Mouse (Mus musculus): ENCODE data around the gene Tesmin. TPM values are rescaled to one million over a fixed set of nuclear protein-coding genes. Genes with fewer than 3 reads are reported as not detected.

Tesmin gene
- polyA plus RNA-seq, 1 experiment: 0.15 TPM

- H3K27ac ChIP-seq (ENCODE audit: insufficient read depth, low read length): no peak overlapping the region
- no peak overlapping the region for H3K4me3 ChIP-seq (replicated peaks; ENCODE audit: insufficient read depth, low read depth, low read length)
- H3K27me3 ChIP-seq (ENCODE audit: control insufficient read depth, insufficient read depth, low read length): no peaks in the 10 kb centered on the region
- TF ChIP-seq POLR2A (IDR thresholded peaks at IDR 0.05; ENCODE audit: borderline replicate concordance, insufficient read depth, low read length) (no peak), CTCF (IDR thresholded peaks at IDR 0.05; ENCODE audit: borderline replicate concordance, insufficient read depth, low read depth, low read length) (no peak)
- 88% methylated on average over 4 of the region's 4 CpGs for WGBS
- DNase-seq: no peak
- no peaks in the 10 kb centered on the region for H3K4me1 ChIP-seq (ENCODE audit: control insufficient read depth, insufficient read depth, low read length)
Measured at GRCm38 (mm10) chr19:3400057-3400456, 11.4 kb downstream of the Tesmin start.

GRCm38 (mm10) chr19:3401504-3401903, 12.8 kb downstream of the Tesmin start:
- 0 out of 2 replicates have a peak, but pooled peaks cover 2% of the 10 kb centered on the region for H3K4me1 ChIP-seq (ENCODE audit: control insufficient read depth, insufficient read depth, low read length)
- H3K27ac ChIP-seq (ENCODE audit: insufficient read depth, low read length): no peak overlapping the region
- WGBS: 46% methylated on average over 7 of the region's 7 CpGs
- no peaks in the 10 kb centered on the region for H3K27me3 ChIP-seq (ENCODE audit: control insufficient read depth, insufficient read depth, low read length)
- DNase-seq: no peak
- no peak for TF ChIP-seq POLR2A (IDR thresholded peaks at IDR 0.05; ENCODE audit: borderline replicate concordance, insufficient read depth, low read length)
- TF ChIP-seq CTCF (IDR thresholded peaks at IDR 0.05; ENCODE audit: borderline replicate concordance, insufficient read depth, low read depth, low read length): no peak
- no peak overlapping the region for H3K4me3 ChIP-seq (replicated peaks; ENCODE audit: insufficient read depth, low read depth, low read length)

- H3K27me3 ChIP-seq (ENCODE audit: control insufficient read depth, insufficient read depth, low read length): no peaks in the 10 kb centered on the region
- H3K4me3 ChIP-seq (replicated peaks; ENCODE audit: insufficient read depth, low read depth, low read length): no peak overlapping the region
- no peak for DNase-seq
- no peak for TF ChIP-seq CTCF (IDR thresholded peaks at IDR 0.05; ENCODE audit: borderline replicate concordance, insufficient read depth, low read depth, low read length)
- no peak for TF ChIP-seq POLR2A (IDR thresholded peaks at IDR 0.05; ENCODE audit: borderline replicate concordance, insufficient read depth, low read length)
- 8% methylated on average over 7 of the region's 7 CpGs for WGBS
- H3K4me1 ChIP-seq (ENCODE audit: control insufficient read depth, insufficient read depth, low read length): 0 out of 2 replicates have a peak, but pooled peaks cover 2% of the 10 kb centered on the region
- no peak overlapping the region for H3K27ac ChIP-seq (ENCODE audit: insufficient read depth, low read length)
Measured at GRCm38 (mm10) chr19:3401943-3402342, 13.3 kb downstream of the Tesmin start.

GRCm38 (mm10) chr19:3402390-3402789, 13.7 kb downstream of the Tesmin start:
- no peaks in the 10 kb centered on the region for H3K27me3 ChIP-seq (ENCODE audit: control insufficient read depth, insufficient read depth, low read length)
- H3K4me3 ChIP-seq (replicated peaks; ENCODE audit: insufficient read depth, low read depth, low read length): no peak overlapping the region
- TF ChIP-seq POLR2A (IDR thresholded peaks at IDR 0.05; ENCODE audit: borderline replicate concordance, insufficient read depth, low read length): no peak
- no peak for TF ChIP-seq CTCF (IDR thresholded peaks at IDR 0.05; ENCODE audit: borderline replicate concordance, insufficient read depth, low read depth, low read length)
- H3K4me1 ChIP-seq (ENCODE audit: control insufficient read depth, insufficient read depth, low read length): 0 out of 2 replicates have a peak, but pooled peaks cover 2% of the 10 kb centered on the region
- no peak for DNase-seq
- WGBS: 69% methylated on average over 6 of the region's 6 CpGs
- no peak overlapping the region for H3K27ac ChIP-seq (ENCODE audit: insufficient read depth, low read length)

- WGBS: 86% methylated on average over 7 of the region's 7 CpGs
- no peak overlapping the region for H3K4me3 ChIP-seq (replicated peaks; ENCODE audit: insufficient read depth, low read depth, low read length)
- TF ChIP-seq POLR2A (IDR thresholded peaks at IDR 0.05; ENCODE audit: borderline replicate concordance, insufficient read depth, low read length) (no peak), CTCF (IDR thresholded peaks at IDR 0.05; ENCODE audit: borderline replicate concordance, insufficient read depth, low read depth, low read length) (no peak)
- H3K27me3 ChIP-seq (ENCODE audit: control insufficient read depth, insufficient read depth, low read length): no peaks in the 10 kb centered on the region
- H3K4me1 ChIP-seq (ENCODE audit: control insufficient read depth, insufficient read depth, low read length): peaks cover 2% of the 10 kb centered on the region; the same call in 1 of the 2 replicates
- H3K27ac ChIP-seq (ENCODE audit: insufficient read depth, low read length): no peak overlapping the region
- no peak for DNase-seq
Measured at GRCm38 (mm10) chr19:3404030-3404429, 15.4 kb downstream of the Tesmin start.

GRCm38 (mm10) chr19:3405531-3406281, 17.0 kb downstream of the Tesmin start:
- Histone ChIP-seq H3K4me3 (replicated peaks; ENCODE audit: insufficient read depth, low read depth, low read length) (no peak overlapping the region), H3K4me1 (ENCODE audit: control insufficient read depth, insufficient read depth, low read length) (peaks cover 2% of the 10 kb centered on the region; the same call in 1 of the 2 replicates), H3K27ac (ENCODE audit: insufficient read depth, low read length) (no peak overlapping the region), H3K27me3 (ENCODE audit: control insufficient read depth, insufficient read depth, low read length) (no peaks in the 10 kb centered on the region)
- TF ChIP-seq POLR2A (IDR thresholded peaks at IDR 0.05; ENCODE audit: borderline replicate concordance, insufficient read depth, low read length): no peak
- no peak for TF ChIP-seq CTCF (IDR thresholded peaks at IDR 0.05; ENCODE audit: borderline replicate concordance, insufficient read depth, low read depth, low read length)
- WGBS: 38% methylated on average over 1 of the region's 1 CpGs
- DNase-seq: no peak

- no peak for TF ChIP-seq POLR2A (IDR thresholded peaks at IDR 0.05; ENCODE audit: borderline replicate concordance, insufficient read depth, low read length)
- 9% methylated on average over 37 of the region's 37 CpGs for WGBS
- Histone ChIP-seq H3K4me3 (replicated peaks; ENCODE audit: insufficient read depth, low read depth, low read length) (no peak within 1 kb of the TSS), H3K27ac (ENCODE audit: insufficient read depth, low read length) (no peak within 1 kb of the TSS), H3K4me1 (ENCODE audit: control insufficient read depth, insufficient read depth, low read length) (no peaks in the 10 kb centered on the region), H3K27me3 (ENCODE audit: control insufficient read depth, insufficient read depth, low read length) (no peaks in the 10 kb centered on the region)
- DNase-seq: no peak
Measured at GRCm38 (mm10) chr19:3414268-3414733, 25.6 kb downstream of the Tesmin start, which contains the start of gene Gal. Gene Gal (minus strand): TSS chr19:3414544.

DNA sequence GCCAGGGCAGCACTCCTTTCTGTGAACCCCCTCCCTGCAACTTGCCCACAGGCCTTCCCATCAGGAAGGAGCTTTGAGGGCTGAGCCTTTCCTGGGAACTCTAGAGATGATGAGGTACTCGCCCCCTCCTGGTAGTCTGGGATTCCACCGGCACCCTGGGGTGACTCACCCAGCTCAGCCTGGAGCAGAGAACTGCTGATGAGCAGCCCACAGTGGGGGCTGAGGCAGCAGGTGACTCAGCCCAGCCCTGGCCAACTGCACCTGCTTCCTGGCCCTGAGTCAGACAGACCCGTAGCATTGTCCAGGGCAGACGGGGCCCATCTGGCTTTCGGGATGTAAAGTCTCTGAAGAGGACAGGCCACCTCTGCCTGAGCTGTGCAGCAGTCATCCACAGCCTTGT, 30.6 kb downstream of the Tesmin start:
- Histone ChIP-seq H3K4me3 (replicated peaks; ENCODE audit: insufficient read depth, low read depth, low read length) (no peak overlapping the region), H3K4me1 (ENCODE audit: control insufficient read depth, insufficient read depth, low read length) (no peaks in the 10 kb centered on the region), H3K27me3 (ENCODE audit: control insufficient read depth, insufficient read depth, low read length) (no peaks in the 10 kb centered on the region), H3K27ac (ENCODE audit: insufficient read depth, low read length) (no peak overlapping the region)
- DNase-seq: no peak
- TF ChIP-seq POLR2A (IDR thresholded peaks at IDR 0.05; ENCODE audit: borderline replicate concordance, insufficient read depth, low read length) (no peak), CTCF (IDR thresholded peaks at IDR 0.05; ENCODE audit: borderline replicate concordance, insufficient read depth, low read depth, low read length) (no peak)
- 26% methylated on average over 5 of the region's 5 CpGs for WGBS
